Mouse (Mus musculus): Measurements from ENCODE around the gene Hspb1.
A peak's percentile ranks its signal among the peaks of the same experiment; 100 is the strongest.

Gene Hspb1

DNA sequence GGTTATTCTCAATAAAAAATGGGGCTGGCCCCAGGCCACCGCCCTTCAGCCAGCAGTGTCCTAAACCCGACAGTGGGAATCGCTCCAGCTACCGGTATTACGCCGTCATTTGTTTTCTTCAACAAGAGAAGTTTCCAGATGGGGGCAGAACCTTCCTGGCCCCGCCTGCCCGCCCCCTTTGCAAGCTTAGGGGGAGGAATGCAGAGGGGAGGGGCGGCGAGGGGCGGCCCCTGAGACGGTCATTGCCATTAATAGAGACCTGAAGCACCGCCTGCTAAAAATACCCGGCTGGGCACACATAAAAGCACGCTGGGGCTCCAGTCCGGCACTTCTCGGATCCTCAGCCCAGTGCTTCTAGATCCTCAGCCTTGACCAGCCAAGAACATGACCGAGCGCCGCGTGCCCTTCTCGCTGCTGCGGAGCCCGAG lies at the start of gene Hspb1:
Gene Hspb1, plus strand, starts transcription at position 245 of the 428 bp plus-strand sequence.
- peak; percentile 76 for DNase-seq (ENCODE audit: extremely low read depth, low read depth, low spot score)

DNA sequence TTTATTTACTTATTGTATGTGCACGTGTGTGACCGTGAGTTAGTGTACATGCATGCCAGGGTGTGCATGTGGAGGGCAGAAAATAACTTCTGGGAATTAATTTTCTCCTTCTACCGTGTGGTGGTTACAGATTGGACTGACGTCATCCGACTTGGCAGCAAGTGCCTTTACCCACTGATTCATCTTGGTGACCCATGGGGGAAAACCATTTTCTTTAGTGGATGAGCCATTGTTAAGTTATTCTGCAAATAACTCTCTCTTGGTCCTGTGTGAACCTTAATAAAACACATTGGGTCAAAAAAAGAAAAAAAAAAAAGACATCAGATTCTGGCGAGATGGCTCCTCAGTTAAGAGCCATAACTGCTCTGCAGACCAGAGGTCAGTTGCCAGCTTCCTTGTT lies 46.1 kb upstream of the Hspb1 start:
- DNase-seq (ENCODE audit: extremely low read depth, low read depth, low spot score) = no peak

DNA sequence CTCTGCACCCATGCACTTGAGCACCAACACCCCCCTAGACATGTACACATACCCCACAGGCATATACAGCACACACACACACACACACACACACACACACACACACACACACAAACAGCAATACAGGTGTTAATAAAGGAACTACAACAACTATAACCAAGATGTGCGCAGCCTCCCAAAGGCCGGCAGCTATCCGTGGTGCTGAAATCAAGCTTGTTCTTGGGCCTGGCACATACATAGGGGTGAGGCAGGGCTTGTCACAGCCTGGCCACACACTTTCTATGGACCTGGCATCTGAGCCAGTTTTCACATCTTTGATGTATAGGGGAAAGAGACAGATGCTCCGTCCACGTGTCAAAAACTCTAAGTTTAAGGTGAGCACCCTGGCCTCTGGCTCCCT lies 44.3 kb upstream of the Hspb1 start:
- DNase-seq (ENCODE audit: extremely low read depth, low read depth, low spot score) = no peak

DNA sequence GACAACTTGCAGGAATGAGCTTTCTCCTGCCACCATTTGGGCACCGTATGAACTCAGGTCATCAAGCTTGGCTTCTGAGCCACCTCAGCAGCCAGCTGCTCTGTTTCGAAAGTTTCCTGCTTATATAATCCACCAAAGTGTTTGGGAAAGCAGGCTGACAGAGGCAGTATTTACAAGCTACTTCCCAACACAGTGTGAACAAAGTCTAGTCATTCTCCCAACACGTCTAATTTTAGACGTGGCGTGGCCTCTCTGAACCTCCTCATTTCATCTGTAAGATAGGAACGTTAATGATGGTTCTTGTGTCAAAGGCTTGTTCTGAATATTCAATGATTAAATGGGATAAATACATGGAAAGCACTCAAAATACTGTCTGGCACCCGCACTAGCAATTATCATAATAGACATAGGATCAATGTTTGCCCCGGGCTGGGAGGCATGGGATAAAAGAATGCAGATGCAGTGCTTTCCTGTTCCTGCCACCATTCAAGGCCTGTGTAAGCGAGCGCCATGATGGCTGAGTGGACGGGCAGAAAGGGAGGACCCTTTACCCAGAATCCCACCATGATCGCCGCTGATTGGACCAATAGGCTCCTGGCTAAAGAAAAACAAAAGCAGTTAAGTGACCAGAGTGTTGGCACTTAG lies 41.9 kb upstream of the Hspb1 start:
- no peak for DNase-seq (ENCODE audit: extremely low read depth, low read depth, low spot score)

DNA sequence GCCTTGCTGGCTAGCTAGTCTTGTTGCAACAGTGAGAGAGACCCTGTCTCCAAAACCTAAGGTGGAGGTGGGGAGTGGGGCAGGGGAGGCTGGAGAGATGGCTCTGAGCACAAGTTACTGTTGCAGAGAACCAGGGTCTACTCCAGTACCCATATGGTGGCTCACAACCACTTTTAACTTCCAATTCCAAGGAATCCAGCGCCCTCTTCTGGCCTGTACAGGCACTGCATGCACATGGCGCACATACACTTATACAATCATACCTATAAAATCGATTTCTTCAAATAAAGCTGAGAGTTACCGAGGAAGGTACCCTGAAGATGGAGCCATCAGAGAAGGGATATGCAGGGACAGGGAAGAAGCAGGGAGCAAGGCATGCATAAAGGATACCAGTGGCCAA lies 40.3 kb upstream of the Hspb1 start:
- DNase-seq (ENCODE audit: extremely low read depth, low read depth, low spot score) = no peak

DNA sequence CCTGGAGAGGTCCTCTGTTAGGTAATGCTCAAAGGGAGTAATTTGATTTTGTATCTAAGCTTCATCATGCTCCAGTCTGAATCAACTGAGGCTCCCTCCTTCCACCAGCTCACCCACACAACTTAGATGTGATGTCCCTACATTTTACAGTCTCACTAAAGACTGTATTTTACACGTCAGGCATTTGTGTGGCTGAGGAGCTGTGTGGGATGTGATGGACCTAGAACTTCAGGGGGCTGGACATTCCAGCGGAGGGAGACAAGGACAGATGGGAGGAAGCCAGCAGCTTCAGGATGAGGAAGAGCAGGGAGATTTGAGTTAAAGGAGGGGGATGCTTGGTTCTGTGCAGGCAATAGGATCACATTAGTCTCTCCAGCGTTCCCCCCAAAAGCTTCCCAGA lies 39.8 kb upstream of the Hspb1 start:
- no peak for DNase-seq (ENCODE audit: extremely low read depth, low read depth, low spot score)

DNA sequence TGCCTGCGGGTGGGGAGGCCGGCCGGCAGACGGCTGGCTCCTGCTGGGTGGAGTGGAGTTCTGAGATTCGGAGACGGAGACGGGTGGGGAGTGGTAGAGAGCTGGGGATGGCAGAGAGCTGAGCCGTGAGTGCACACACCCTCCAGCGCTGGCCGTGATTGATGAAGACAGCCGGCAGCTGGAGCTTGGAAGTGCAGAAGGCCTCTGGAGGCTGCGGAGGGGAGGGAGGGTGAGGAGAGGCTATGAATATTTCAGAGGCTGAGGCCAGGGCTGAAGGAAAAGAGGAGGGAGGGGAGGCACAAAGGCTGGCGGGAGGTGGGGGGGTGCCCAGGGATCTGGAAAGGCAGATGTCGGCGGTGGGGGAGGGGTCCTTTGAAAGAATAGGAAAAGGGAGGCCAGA lies 36.7 kb upstream of the Hspb1 start:
- no peak for DNase-seq (ENCODE audit: extremely low read depth, low read depth, low spot score)

DNA sequence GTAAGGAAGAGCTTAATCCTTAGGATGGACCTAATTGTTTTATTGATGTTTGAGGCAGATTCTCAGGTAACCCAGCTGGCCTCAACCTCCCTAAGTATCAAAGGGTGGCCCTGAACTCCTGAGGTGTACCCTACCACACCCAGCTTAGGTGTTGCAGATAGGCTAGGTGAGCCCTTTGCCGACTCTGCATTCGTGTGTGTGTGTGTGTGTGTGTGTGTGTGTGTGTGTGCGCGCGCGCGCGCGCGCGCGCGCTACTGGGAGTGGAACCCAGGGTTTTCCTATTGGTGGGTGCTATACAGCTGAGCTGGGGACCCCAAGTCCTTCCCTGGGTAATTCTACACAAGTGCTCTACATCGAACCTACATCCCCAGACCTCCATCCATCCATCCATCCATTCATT lies 36.2 kb upstream of the Hspb1 start:
- no peak for DNase-seq (ENCODE audit: extremely low read depth, low read depth, low spot score)

DNA sequence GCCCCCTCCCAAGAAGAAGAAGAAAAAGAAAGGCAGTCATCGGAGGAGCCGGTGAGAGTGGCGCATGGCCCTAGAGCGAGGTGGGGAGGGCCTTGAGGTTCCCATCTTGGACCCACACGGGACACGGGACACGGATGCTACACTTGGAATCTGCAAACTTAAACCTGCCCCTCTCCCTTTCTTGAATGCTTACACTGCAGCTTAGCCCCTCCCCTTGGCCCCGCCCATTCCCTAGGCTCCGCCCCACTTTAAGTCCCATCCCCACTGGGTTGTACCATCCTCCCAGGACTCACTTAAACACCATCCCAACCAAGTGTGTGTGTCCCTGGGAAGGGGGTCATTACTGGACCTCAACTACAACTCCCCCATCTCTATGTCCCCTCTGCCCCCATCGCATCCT lies 35.3 kb upstream of the Hspb1 start:
- no peak for DNase-seq (ENCODE audit: extremely low read depth, low read depth, low spot score)

DNA sequence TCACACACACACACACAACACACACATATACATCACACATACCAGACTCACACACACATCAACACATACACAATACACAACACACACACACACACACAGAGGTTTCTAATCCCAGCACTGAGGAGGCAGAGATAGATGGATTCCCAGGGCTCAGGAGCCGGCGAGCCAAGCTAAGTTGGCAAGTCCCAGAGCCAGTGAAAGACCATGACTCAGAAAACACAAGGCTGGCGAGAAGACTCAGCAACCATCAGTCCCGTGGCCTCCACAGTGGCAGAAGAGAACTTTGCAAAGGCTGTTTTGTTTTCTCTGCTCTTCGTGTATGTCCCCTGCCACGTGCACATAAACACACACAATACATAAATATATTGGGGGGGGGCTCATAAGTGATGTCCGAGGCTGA lies 34.0 kb upstream of the Hspb1 start:
- DNase-seq (ENCODE audit: extremely low read depth, low read depth, low spot score) = no peak

DNA sequence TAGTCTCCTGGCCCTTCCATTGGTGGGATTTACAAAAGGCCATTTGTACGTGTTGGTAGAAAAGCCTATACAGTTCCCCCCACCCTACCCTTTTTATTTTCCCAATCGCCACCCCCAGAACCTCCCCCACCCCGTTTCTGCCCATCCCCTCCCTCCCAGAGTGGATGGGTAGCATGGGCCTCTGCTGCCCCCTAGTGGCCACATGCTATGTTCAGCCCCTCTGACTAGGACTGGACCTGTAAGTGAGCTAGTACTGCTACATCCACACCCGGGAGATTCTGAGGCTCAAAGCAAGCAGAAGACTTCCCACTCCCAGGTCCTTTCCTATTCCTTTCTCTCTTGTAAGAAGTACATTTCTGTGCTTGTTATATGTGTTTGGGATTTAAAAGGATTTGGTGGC lies 32.6 kb upstream of the Hspb1 start:
- DNase-seq (ENCODE audit: extremely low read depth, low read depth, low spot score) = no peak

DNA sequence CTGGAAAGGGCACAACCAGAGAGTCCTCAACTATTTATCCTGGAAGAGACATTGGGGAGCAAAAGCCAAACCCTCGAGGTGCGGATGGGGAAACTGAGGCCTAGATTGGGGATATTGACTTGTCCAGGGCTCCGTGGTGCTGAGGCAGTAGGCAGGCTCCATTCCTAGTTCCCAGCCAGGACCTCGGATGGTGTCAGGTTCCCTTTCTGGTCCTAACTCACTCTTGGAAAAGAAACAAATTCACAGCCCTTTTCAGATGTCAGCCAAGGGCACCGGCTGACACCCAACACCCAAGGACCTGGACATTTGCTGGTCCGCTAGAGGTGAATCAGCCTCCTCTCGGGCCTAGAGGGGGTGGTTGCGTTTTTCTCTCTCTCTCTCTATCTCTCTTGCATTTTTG lies 21.1 kb upstream of the Hspb1 start:
- DNase-seq (ENCODE audit: extremely low read depth, low read depth, low spot score) = no peak

DNA sequence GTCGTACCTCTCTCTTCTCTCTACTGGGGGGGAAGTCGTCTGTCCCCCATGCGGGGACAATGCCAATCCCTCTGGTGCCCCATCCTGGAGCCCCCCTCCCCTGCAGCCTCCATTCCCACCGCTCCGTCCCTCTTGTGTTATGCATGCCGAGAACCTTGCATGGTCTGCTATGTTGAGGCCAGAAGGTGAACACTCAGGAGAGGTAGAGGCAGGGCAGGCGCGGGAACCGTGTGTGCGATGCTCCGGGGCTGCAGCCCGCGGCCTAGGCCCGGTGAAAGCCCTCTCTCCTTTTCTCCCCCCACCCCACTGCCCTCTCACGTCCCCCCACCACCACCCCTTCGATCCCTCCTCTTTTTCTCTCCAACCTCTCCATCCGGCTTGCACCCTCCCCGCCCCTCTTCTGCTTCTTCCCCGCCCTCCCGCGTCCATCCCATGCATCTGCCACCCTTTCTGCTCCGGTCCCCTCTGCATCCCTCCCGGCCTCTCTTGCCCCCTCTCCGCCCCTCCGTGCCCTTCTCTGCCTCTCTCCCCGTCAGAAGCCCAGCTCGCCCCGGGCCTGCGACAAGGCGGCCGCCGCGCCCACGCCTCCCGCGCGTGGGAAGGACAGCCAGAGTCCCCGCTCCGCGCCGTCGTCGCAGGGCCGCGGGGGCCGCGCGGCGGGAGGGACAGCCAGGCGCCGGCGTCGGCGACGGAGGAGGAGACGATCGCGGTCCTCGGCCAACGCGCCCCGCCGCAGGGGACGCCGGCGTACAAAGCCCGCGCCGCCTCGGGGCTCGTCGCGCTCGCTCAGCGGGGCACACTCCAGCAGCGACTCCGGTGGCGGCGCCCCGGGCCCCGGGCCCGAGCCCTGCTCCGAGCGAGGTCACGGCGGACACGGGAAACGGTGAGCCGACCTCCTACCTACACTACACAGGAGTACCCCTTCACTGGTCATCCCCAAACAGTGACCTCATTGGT lies 19.8 kb upstream of the Hspb1 start:
- no peak for DNase-seq (ENCODE audit: extremely low read depth, low read depth, low spot score)

DNA sequence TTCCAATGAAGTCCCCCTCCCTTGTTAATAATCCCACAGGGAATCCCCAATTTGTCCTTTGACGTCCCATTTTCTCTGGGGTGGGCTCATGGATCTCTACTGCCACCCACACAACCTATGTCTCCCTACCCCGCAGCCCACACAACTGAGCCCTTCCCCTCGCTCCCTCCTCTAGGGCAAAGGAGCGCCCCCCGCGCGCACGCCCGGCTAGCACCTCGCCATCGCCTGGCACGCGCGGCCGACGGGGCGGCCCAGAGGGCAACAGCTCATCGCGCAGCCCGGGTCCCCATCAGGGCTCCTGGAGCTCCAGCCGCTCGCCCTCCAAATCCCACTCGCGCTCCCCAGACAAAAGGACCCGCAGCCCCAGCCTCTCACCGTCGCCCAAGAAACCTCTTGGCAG lies 19.1 kb upstream of the Hspb1 start:
- no peak for DNase-seq (ENCODE audit: extremely low read depth, low read depth, low spot score)

DNA sequence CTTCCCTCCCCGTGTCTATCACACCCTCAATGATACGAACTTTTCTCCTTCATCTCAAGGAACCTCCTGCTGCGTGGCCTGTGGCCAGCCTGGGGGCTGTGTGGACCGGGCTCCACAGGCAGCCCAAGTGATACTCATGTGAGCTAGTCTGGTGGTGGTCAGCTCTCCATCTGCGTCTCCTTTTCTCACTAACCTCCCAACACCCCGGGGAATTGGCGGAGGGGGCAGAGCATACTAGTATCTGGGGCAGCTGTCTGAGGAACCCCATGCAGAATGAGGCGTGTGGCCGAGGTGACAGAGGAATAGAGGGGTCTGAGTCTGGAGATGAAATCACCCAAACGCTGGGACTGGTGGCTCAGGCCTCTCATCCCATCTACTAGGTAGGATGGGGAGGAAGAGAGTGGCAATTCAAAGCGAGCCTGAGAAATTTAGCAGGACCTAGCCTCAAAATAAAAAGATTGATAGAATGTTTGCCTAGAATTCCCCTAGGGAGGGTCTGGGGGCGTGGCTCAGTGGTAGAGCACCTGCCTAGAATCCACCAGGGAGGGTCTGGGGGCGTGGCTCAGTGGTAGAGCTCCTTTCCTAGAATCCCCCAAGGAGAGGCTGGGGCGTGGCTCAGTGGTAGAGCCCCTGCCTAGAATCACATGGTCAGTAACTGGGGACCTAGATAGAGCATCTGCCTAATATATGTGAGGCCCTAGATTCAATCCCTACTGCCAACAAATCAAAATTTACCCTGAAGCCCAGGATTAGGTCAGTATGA lies 17.9 kb upstream of the Hspb1 start:
- DNase-seq (ENCODE audit: extremely low read depth, low read depth, low spot score) = no peak

DNA sequence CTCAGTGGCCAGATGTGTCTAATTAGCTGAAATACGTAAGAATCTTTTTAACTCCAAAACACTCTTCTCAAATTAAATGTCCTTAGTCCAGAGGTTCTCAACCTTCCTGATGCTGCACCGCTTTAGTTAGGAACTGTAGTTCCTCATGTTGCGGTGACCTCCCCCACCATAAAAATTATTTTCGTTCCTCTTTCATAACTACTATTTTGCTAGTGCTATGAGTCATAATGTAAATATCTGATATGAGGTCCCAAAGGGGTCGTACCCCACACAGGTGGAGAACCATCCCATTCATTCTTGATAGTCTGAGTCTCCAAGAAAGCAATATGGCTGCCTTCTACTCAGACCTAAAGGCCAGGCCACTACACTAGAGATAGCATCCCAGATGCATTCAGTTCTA lies 17.2 kb upstream of the Hspb1 start:
- no peak for DNase-seq (ENCODE audit: extremely low read depth, low read depth, low spot score)

DNA sequence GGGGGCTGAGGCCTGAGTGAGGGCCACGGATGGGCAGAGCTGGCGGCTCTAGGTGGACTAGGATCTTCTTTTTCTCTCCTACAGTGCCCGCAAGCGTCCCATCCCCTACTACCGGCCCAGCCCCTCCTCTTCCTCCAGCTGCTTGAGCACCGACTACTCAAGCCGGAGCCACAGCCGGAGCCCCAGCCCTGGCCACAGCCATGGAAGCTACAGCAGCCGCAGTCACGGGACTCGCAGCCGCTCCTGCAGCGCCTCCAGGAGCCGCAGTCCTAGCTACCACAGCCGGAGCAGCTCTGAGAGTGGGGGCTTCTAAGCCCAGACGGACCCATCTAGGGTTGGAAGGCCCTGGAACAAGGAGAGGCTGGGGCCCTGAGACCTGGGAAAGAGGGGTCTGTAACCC lies 14.7 kb upstream of the Hspb1 start:
- DNase-seq (ENCODE audit: extremely low read depth, low read depth, low spot score) = no peak

DNA sequence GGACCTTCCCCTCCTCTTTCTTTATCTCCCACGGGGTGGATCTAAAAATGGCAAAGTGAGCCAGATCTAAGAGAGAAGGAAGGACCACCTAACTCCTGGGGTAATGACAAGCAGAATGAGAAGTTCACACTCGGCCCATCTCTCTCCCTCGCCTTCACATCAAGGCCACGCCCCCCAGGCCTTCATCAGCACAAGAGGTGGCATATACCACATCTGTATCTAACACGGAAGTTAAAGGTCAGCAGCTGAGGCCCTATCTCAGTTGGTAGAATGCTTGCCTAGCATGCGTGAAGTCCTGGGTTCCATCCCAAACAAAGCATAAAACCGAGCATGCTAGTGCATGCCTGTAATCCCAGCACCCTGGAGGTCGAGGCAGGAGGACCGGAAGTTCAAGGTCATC lies 14.0 kb upstream of the Hspb1 start:
- DNase-seq (ENCODE audit: extremely low read depth, low read depth, low spot score) = no peak

DNA sequence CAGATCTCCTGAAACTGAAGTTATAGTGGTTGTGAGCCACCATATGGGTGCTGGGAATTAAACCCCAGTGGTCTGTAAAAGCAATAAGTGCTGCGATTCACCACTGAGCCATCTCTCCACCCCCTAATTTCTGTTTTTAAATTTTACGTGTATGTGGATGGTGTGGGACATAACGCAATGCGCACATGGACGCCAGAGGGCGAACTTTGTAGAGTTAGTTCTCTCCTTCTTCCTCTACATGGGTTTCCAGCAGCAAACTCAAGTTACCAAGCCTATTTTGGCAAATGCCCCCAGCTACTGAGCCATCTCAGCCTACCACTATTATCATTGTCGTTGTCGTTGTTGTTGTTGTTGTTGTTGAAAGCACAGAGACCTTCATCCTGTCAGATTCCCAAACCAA lies 10.5 kb upstream of the Hspb1 start:
- DNase-seq (ENCODE audit: extremely low read depth, low read depth, low spot score) = no peak

DNA sequence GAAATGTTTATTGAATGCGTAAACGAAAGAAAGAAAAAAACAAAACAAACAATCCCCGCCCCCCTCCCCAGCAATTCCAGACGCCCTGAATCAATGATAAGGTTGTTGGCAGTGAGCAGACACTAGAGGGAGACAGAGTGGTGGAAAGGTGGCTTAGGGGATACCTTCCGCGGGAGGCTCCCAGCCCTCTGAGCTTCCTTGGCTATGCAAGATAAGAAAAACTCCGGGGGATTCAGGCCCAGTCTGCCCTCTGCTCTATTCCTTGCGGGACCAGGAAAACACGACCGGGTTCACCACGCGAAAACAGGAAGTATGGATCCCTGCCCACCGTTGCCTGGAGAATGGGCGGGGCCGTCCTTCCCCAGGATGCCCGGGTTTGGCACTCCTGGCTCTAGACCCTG lies 9.9 kb upstream of the Hspb1 start:
- no peak for DNase-seq (ENCODE audit: extremely low read depth, low read depth, low spot score)

DNA sequence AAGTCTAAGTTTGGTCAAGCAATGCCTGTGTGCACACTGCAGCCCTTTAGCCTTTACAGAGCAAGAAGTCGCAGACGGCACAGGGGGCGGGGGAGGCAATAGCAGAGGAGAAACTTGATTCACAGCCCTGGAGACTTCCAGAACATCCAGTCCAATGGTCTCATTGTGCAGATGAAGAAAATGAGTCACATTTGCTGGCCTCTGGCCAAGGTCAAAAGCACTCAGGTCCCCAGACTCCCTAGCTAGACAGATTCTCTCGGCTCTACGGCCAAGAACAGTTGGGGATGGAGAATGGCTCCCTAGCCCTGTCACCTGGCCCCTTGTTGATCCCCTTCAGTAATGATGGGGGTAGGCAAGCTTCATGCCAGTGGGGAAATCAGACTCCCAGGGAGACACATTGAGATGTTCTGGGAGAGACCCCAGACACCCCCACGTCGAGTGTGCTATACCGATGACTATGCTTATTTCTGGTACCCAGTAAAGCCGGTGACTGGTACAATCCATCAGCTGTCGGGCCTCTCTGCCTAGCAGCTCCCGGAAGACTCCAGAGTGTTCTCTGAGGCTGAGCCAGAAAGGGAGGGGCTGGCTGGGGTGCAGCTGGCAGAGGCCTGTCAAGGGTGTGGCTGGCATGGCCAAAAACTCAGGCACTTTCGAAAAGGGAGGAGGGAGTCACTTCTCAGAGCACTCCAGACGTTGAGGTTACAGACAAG lies 8.1 kb upstream of the Hspb1 start:
- peak; percentile 52 for DNase-seq (ENCODE audit: extremely low read depth, low read depth, low spot score)
